Mouse (Mus musculus) thymus, postnatal 14 days (tissue): ENCODE data around the gene Grin2c.
A peak's percentile ranks its signal among the peaks of the same experiment; 100 is the strongest.

Experiments
- DNase-seq: peaks from one replicate; pipeline ENCODE4 v3.0.0; 2021

Grin2c gene

DNA sequence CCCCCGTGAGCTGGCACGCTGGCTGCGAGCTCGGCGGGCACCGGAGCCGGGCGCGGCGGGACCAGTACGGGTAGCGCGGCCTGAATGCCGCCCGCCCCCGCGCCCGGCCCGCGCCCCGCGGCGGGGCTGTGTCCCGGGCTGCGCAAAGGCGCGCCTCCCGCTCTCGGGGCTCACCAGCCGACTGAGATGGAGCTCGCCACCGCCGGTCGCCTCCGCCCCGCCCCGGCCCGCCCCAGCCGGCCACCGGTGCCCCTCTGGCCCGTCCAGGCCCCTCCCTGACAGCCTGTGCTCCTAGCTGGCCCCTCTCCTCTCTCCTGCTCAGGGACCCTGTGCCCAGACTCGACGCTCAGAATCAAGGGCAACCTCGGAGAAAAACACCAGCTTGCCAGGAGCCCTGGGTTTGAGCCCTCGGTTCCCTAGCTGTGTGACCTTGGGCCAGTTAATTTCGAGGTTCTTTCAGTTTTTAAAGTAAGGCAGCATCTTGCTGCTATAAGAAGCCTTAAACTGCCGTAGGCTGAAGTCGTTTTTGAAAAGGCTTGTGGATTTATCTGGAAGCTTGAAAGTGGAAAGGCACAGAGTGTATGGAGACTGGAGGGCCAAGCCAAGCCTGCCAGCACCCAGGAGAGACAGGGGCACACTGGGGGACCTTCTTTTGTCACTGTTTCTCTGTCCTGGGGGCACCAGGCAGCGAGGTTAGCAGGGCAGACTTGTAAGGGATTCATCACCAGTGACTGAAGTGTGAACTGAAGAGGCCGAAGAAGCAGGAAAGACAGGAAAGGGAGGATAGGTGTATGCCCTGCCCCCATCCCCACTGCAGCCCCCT is at the start of gene Grin2c:
TSS of gene Grin2c (minus strand) at position 183 of the 823 bp plus-strand sequence.
- DNase-seq, result no peak

DNA sequence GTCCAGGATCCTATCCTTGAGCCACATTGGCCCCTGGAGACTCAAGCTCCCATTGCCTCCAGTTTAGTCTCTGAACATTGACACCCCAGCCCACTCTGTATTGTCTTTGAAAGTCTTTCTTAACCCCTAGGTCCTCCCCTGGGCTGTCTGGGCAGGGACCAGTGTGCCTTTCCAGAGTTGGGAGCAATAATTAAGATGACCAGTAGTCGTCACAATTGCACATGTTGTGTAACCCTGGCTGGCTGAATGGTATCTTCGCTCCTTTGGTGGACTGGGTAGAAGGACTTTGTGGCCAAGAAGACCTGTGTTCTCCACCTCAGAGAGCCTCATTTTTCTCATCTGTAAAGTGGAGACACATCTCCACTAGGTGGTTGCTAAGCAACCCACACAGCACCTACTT is 47.2 kb upstream of the Grin2c start:
- no peak for DNase-seq

DNA sequence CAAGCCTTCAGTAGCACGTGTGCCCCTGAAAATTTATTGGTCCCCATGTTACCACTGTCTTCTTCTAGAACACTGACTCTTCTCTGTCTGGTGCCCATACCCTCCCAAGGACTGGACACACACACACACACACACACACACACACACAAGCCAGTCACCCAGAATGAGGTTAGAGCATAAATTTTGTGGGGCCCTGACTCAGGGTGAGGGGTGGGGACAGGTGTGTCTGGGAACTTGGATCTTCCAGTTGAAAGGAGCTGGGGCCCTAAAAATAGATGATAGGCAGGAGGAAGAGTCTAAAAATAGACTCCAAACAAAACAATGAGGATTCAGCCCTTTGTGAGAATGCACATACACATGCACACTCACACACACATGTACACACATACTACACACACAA is 41.7 kb upstream of the Grin2c start:
- no peak for DNase-seq

DNA sequence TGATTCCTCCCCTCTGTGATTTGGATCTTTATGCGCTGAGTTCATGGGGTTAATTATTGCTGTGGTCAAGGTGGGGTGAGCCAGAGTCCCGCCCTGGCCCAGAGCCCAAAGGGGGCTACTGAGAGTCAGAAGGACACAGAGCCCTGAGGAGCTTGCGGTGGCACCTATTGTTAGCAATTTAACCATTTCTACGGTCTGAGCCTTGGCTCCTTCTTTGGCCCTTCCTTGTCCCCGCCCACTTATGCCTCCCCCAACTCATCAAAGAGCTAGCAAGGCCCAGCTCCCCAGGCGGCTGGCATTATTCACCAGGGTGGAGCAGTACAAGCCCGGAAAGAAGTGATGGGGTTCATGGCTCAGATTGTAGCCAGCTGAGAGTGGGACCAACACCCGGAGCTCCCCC is 39.8 kb upstream of the Grin2c start, which contains the start of gene Otop2:
TSS of gene Otop2 (plus strand) at position 301 of the 400 bp plus-strand sequence.
- no peak for DNase-seq

DNA sequence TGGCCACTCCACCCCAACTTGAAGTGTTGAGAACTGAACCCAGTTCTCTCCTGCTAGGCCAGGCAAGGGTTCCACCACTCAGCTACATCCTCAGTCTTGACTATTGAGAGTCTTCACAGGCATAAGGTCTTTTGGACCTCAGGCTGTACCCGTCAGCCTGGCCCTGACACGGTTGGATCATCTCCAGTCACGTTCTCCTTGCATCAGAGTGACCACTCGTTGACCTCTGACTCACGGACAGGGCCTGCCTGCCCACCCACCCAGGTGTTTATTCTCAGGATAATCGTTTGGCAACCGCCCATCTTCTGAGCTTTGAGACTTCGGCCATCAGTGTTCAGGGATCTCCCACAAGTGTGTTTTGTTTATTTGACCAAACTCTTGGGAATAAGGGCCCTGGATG is 36.1 kb upstream of the Grin2c start:
- DNase-seq, result no peak

DNA sequence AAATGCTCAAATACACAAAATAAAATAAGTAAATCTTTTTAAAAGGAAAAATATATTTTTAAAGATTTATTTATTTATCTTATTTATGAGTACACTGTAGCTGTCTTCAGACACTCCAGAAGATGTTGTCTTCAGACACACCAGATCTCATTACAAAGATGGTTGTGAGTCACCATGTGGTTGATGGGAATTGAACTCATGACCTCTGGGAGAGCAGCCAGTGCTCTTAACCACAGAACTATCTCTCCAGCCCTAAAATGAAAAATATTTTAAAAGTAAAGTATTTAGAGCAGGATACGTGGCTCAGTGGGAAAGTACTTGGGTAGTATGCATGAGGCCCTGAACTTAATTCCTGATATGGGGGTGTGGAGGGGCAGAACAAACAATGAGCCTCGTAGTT is 34.3 kb upstream of the Grin2c start:
- no peak for DNase-seq

DNA sequence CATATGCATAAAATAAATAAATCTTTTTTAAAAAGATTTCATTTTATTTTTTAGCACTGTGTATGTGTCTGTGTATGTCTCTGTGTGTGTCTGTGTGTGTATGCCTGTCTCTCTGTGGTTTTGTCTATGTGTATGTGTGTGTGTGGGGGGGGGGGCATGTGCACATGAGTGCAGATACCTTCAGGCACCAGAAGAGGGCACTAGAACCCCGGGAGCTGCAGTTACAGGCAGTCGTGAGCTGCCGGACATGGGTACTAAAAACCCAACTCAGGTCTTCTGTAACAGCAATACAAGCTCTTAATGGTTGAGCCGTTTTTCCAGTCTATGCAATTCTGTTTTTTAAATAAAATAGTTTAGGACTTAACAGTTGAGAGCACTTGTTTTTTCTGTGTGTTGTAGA is 33.7 kb upstream of the Grin2c start:
- no peak for DNase-seq

DNA sequence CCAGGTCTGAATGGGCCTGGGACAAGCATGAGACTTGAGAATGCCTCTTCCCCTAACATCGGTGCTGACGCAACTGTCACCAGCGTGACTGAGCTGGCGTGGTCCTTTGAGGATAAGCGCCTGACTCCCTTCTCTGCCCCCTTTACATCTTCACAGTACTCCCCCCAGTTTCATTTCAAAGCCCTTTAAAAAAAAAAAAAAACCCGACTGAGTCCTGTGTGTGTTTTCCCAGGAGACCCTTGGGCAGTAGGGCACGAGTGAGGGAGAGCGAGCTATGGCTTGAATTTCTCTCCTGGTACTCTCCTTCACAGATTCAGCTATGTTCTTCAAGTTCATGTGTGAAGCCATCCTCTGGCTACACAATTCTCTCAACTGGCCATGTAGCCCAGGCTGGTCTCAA is 31.1 kb upstream of the Grin2c start:
- DNase-seq, result no peak

DNA sequence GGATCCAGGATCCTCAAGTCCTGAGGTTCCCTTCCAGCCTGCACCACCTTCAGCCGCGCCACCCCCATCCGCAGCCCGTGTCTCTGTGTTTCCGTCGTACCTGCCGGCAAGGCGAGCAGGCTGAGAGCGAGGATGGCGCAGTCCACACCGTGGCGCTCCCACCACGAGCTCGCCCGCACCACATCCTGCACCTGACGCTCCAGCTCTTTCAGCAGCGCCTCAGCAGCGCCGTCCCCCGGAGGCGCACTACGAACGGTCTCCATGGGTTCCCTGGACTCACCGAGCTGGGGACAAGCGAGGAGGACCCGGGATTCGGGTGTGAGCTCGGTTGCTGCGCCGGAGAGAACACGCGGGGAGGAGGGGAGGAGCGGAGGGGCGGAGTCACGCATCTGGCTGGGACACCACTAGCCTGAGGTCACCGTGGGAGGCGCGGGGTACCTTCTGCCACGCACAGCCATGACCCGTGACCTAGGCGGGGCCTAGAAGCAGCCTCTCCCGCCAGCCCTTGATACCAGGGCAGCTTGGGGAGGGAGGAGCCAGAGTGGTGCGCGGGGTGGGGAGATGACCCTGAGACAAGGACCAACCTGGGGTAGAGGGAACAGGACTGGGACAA is 30.3 kb upstream of the Grin2c start, which contains the start of gene Fads6:
TSS of gene Fads6 (minus strand) at position 450 of the 613 bp plus-strand sequence.
- peak; percentile 84 for DNase-seq

DNA sequence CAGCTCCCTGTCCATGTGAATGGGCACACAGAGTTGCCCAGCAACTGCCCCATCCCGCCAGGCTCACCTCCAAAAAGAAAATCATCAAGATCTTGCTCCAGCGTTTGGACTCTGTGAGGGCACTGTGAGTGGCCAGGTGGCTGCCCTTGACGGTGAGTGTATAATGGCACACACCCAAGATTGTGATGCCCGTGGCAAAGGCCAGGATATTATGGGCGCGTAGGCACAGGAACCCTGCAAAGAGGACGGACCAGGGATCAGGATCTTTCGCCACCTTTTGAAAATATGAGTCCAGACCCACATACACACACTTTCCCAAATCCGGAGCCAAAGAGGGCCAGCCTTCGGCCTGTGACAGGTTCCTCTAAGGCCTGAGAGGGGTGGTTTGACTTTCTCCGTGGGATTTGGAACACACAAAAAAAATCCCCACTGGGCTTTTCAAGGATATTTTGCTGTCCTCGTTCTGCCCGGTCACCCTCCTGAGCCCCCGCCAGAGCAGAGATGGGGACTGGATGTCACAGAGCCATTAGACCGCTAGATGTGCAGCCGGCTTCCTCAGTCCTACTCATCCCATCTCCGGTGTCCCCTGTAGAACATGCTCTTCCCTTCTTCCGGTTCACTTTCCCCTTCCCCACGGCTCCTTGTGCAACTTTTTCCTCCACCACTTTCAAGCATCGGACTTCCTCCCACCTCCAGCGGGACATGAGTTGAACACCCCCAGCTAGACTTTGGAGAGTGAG is 29.6 kb upstream of the Grin2c start:
- DNase-seq, result no peak

DNA sequence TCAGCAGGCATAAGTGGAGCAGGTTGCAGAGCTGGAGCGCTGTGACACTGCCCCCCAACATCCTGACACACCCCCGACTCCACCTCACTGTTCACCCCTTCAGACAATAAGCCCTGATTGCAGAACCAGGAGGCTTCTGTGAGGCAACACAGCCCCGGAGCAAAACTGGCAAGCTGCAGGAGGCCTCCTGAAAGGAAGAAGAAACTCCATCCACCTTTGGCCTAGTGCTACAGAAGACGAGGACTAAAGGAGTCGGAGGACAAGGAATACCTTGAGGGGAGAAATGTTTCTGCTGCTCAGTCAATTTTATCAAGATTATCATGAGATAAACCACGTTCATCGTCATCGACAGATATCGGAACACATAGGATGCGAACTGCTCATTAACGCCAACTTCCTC is 28.9 kb upstream of the Grin2c start:
- no peak for DNase-seq

DNA sequence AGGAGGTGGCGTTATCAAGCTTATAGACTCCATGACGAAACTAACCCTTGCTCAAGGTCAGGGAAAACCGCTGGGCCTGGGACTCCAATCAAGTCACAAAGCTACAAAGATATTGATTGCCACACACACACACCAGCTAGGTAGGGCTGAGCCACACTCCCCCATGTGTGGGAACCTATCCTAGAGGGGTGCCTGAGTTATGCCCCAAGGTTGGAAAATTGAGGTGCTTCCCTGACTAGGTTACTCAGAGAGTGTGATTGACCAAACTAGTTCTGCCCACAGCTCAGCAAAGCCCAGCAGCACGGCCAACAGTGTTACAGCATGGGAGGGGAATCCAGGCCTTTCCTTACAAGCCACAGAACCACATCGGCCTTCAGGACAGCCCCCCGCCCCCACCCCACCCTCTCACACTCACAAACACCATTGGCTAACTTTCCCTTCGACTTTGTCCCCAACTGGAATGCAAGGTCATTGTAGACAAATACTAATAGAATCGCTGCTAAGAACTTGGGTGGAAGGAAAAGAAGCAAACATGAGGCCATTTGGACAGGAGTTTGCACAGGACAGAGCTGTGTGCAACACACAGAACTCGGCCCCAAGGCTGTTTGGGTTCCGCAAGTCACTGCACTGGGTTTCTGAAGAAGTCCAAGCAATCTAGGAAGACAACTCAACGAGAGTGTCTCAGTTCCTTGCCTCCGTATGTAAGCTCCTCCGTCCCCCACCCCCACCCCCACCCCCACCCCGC is 25.8 kb upstream of the Grin2c start:
- DNase-seq, result no peak

DNA sequence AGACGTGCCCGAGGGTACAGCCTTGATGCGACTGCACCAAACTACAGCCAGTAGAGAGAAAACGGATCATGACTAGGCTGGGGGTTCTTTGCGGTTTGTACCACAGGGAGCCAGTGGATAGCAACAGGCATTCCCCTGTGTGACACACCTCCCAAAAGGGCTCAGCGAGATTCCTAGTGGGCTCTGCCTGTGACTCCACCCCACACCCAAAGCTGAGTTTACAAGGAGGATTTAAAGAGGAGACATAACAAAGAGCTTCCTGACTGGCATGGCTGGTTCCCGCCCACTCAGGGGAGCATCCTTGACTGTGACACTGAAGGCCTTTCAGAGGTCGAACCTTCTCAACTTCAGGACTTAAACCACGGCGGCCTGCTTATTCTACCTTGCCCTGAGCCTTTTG is 24.5 kb upstream of the Grin2c start:
- no peak for DNase-seq

DNA sequence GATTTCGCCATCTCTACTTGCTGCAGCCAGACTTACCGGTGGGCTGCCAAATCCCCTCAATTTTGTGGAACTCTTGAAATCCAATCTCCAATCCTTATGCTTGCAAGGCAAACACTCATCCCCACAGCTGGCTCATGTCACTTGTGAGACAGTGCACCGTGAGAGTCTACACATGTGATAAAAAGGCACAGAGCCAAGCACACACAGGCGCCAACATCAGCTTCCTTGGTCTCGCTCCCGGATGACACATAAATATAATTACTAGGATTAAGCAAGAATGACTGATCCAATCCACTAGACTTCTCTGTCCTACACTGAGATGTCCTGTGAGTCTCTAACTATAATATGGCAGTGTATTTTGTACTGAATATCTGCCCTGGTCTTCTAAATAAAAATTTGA is 23.9 kb upstream of the Grin2c start:
- no peak for DNase-seq

DNA sequence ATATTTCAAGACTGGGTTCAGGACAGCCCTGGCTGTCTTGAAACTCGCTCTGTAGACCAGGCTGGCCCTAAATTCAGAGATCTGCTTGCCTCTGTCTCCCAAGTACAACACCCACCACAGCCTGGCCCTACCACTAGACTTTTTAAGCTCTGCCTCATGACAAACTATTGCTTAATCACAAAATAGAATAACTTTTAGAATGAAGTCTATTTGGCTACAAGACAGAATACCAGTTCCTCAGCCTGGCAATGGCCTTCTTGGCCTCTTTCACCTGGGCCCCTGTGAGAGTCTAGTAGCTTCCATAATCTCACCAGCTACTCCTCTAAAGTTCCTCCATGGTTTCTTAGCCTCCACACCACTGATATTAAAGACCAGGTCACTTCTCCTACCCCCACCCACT is 23.3 kb upstream of the Grin2c start:
- DNase-seq, result no peak

DNA sequence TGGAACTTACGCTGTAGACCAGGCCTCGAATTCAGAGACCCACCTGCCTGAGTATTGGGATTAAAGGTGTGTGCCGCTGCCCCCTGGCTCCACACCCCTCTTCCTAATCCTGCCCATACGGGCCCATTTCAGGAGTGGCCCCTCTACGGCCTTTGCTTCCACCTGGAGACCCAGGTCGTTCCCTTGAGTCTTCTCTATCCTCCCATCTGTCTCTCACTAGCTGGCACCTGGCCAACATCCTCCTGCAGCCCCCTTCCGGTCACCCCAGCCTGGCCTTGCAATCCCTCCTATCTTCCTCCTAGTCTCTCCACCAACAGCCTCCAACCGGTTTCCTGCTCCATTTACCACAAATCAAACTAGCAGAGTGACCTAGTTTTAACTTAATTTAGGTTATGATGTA is 22.8 kb upstream of the Grin2c start:
- DNase-seq, result no peak

DNA sequence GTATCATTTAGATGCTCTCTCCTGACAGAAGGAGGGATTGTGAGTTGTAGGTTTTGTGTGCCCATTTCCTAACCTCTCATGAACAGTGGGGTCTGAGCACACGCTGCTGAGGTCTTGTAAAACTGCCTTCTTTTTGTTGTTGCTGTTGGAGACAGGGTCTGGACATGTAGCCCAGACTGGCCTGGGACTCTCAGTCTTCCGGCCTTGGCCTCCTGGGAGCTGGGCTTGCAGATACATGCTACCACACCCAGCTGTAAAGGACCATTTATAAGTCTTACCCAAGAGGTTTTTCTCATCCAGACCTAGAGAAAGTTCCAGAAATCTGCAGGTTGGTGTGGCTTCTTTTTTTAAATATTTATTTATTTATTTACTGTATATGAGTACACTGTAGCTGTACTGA is 21.3 kb upstream of the Grin2c start:
- no peak for DNase-seq

DNA sequence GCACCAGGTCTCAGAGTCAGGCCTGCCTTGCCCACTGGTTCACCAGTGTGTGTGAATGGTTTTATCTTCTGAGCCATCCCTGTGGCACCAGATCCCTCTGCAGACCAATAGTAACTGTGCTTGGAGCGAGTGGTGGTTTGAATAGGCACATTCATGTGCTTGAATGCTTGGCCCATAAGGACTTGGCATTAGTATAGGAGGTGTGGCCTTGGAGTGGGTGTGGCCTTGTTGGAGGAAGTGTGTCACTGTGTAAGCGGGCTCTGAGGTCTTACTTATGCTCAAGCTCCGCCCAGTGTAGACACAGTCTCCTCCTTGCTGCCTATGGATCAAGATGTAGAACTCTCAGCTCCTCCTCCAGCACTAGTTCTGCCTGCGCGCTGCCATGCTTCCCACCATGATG is 20.3 kb upstream of the Grin2c start:
- DNase-seq, result no peak

DNA sequence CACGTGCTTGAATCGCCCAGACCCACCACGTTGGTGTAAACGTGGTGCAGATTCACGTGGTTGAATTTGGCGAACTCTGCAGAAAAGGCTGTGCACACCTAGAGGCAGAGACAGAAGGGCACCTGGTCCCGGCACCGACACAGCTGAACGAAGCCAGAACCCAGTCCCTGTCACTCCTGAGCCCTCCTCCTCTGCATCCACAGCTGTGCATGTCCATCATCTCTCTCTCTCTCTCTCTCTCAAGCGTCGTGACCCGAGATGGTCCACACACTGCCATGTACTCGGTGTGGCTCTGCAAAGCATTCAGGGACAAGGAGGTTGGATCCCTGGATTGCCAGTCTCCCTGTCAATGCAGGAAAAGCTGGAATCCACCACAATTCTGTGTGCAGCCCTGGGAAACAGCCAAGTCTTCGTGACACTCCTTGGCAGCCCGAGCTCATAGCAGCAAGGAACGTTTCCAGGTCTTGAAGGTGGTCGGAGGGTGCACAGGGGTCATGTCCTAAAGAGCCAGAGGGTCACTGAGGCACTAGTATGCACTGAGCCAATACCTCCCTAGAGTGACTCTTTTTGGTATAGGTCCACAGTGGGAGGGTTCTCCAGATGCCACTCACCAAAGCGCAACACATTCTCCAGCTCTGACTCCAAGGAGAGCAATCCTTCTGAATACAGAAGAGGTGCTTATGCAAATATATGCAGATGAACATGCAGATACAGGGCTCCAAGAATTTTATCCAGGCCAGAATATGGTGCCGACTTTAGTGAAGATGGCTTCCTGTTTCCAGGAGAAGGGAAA is 19.4 kb upstream of the Grin2c start:
- no peak for DNase-seq

DNA sequence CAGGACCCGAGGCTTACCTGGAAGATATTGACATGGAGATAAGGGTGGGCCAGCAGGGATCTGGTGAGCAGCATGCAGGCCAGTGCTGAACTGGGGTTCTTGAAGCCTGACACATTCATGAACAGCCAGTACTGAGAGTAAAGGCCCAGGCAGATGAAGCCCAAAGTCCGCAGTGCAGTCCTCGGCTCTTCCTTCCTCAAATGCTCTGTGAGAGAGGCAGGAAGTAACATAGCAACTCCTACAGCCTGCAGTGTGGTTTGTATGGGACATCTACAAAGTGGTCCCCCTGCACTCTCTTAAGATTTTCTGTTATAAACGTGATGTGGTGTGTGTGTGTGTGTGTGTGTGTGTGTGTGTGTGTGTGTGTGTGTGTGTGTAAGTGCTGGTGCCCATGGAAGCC is 18.2 kb upstream of the Grin2c start:
- no peak for DNase-seq

DNA sequence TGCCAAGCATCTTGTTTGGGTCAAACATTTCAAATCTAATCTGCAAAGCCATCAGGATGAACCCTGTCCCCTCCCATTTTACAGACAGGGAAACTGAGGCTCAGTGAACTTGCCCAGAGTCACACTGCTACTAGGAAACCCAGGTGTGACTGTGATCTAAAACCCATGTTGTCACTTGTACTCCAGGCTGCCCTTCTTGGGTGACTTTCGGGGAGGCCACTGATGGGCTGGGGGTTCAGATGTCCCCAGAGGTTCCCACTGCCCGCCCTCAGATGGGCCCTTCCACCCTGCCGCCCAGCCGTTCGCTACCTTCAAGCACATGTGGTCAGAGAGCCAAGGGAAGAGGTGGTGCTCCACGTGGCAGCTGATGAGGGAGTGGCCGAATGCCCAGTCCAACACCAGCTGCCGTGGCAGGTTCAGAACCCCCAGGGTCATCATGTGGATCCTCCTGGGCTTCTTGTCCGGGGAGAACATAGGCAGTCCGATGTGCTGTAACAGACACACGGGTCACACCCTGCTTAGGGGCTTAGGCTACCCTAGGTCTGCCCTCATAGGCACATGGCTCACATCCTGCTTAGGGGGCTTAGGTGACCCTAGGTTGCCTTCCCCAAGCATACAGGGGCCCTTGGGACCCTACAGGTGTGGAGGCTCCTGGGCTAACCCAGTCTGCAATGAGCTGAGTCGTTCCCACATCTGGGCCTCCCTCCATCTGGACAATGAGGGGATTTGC is 17.0 kb upstream of the Grin2c start:
- DNase-seq, result no peak

DNA sequence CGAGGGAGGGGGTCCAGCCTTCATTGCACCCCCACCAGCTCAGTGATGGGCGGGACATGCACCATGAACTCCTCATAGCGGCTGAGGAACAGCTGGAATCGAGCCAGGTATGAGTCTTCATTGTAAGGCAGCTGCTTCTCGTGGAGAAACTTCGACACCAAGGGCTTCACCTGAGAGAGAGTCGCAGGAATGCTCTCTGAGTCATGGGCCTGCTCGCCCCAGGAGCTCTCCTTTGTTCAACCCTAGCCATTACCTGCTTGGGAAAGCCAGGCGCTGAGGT is 16.4 kb upstream of the Grin2c start:
- no peak for DNase-seq
